Mouse (Mus musculus) right cerebral cortex, adult 18-20 months (tissue): Measurements from ENCODE around the gene Tnfsfm13.
"Not testable (repeated sequence)": the region's sequence is repeated elsewhere in the genome, so short reads cannot be mapped to it uniquely, and the experiment has no call there.

Experiments used
- DNase-seq: peaks from one replicate; pipeline ENCODE4 v3.0.0; 2022; ENCODE audit warnings: mixed read lengths

The Tnfsfm13 gene

DNA sequence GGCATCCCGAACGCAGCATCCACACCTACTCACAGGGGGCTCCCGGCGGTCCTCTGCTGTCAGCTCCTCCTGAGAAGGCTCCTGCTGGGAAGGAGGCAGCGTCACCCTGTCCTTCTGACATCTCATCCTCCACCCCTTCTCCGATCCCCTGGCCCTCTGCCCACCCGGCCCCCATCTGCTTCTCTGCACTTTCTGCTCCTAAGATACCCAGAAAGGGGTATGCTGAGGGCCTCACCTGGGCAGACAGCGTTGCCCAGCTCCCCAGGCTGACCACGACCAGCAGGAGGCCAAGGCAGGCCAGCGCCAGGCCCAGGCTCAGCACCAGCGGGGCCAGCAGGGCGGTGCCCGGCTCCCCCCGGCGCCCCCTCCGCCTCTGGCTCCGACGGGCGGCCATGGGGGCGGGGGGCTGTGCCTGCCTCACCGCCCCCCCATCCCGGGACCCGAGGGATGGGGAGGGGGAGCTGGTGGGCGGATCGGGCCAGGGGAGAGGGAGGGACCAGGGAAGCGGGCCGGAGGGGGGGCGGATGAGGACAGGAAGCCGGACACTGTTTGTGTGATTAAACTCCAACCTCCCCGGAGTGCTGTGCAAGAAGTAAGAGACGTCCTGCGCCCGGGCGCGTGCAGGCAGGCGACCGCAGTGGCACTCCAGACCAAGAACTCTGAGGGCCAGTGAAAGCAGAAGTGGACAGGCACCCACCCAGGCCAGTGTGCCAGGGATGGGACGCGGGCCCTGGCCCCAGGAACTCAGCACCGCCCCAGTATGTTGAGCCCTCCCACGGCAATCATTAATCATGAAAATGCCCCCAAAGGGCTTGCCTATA lies at the start of gene Tnfsfm13, which contains the start of gene Tnfsf12:
Gene Tnfsfm13 (minus strand): TSS at position 738 of the 821 bp plus-strand sequence.
Gene Tnfsf12 (minus strand): TSS at position 489 of the 821 bp plus-strand sequence.
- peak; percentile 55 for DNase-seq

DNA sequence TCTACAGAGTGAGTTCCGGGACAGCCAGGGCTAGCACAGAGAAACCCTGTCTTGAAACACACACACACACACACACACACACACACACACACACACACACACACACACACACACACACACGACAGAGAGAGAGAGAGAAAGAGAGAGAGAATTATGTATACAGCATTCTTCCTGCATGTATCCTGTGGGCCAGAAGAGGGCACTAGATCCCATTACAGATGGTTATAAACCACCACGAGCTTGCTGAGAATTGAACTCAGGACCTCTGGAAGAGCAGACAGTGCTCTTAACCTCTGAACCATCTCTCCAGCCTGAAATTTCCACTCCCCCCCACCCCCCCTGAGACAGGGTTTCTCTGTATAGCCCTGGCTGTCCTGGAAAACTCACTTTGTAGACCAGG lies 35.5 kb upstream of the Tnfsfm13 start:
- DNase-seq: not testable (repeated sequence)

DNA sequence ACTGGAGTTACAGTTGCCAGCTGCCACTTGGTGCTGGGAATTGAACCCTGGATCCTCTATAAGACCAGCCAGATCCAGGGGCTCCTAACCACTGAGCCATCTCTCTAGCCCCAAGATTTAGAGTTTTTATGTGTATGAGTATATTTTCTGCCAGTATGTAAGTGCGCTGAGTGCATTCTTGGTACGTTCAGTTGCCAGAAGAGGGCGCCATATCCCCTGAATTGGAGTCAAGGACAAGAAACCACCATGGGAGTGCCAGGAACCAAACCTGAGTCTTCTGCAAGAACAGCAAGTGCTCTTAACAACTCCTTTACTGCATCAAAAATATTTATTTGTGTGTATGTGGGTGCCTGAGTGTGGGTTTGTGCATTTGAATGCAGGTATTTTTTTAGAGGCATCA lies 33.2 kb upstream of the Tnfsfm13 start:
- DNase-seq: peak; percentile 17

DNA sequence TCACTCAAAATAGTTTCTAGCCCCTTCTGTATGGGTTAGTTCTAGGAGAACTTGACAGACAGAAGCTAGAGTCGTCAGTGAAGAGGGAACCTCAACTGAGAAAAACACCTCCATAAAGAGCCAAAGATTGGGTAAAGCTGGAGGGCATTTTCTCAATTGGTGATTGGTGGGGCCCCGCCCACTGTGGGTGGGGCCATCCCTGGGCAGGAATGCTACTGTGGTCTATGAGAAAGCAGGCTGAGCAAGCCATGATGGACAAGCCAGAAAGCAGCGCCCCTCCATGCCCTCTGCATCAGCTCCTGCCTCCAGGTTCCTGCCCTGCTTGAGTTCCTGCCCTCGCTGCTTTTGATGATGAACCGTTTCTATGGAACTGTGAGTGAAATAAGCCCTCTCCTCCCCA lies 30.1 kb upstream of the Tnfsfm13 start:
- DNase-seq: no peak

DNA sequence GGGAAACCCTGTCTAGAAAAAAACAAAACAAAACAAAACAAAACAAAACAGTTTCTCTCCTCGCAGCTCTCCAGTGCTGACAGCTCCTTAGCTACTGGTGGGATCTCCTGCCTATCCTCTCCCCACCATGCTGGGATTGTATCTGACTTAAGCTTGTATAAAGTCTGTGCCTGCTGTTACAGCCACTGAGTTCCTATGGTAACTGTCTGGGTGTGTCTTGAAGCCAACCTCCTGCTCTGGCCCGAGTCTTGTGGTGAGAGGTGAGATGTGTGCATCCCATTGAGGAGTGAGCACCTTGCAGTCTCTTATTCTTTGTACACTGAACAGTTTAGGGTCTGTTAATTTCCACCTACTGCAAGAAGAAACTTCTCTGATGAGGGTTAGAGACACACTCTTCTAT lies 27.2 kb upstream of the Tnfsfm13 start:
- no peak for DNase-seq

DNA sequence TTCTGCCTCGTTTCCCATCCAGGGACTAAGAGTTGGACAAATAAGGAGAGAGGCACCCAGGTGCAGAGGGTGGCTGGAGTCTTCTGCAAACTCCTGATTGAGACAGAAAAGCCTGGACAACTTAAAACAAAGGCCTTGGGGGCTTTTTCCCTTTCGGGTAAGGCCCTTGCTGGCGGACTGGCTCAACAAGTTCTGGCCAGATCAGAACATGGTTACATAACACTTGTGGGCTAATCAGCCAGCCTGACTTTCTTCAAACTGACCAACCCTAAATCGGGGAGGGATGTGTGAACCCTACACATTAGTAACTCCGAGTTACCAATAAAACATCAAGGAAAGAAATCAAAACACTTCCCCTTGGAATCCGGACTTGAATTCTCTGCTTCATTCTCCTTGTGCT lies 25.0 kb upstream of the Tnfsfm13 start:
- no peak for DNase-seq

DNA sequence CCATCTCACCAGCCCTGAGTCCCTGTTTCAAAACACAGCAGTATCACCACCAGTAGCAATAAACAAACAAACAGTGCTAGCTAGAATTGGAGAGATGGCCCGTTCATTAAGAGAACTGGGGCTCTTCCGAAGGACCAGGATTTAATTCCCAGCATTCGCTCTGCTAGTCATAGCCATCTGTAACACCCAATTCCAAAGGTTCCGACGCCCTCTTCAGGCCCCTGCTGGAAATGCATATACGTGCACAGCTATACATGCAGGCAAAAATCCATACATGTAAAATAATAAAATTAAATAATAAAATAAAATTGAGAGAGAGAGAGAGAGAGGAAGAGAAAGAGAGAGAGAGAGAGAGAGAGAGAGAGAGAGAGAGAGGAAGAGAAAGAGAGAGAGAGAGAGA lies 23.5 kb upstream of the Tnfsfm13 start:
- DNase-seq: no peak

DNA sequence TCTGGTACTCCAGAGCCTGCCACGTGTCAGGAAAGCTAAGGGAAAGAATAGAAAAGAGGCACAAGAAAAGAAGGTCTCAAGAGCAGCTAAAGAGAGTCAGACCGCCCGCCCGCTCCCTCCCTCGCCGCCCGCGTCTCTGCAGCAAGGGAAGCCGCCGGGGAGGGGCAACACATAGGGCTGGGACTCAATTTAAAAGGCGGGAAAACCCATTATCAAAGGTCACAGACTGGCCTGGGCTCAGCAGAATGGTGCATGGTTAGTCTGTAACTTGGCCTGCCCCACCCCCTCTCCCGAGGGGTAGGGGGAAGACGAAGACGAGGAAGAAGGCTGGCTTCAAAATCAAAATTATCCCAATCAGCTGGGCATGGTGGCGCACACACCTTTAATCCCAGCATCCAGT lies 22.8 kb upstream of the Tnfsfm13 start:
- no peak for DNase-seq

DNA sequence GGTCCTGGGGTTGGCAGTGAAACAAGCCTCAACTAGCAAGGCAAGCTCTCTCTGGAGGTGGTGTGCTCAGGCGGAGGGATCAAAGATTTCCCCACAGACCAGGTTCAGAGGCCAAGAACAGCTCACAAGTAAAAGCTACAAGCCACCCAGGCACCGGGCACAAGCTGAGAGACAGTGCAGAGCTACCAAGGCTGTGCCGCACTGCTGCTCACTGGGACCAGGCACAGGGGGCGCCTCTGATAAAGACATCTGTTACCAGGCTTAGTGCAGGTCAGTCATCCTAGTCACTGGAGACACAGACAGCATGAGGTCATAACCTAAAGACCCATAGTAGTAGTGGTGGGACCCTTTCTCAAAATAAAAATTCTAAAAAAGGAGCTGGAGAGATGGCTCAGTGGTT lies 21.1 kb upstream of the Tnfsfm13 start:
- no peak for DNase-seq

DNA sequence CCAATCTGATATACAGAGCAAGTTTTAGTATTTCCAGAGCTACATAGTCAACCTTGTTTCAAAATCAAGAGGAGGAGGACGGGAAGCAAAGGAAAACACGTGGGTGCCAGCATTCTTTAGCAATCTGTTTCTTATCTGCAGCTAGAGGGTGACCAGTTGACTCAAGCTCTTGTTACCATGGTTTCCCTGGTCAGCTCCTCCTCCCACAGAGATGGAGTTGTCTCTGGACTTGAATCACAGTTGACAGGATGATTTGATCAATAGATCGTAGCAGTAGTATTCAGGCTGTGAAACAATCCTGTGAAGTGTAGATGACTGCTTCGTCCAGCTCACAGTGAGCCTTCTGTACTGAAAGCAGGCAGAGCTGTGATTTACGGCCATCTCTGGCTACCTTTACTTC lies 20.0 kb upstream of the Tnfsfm13 start:
- no peak for DNase-seq

DNA sequence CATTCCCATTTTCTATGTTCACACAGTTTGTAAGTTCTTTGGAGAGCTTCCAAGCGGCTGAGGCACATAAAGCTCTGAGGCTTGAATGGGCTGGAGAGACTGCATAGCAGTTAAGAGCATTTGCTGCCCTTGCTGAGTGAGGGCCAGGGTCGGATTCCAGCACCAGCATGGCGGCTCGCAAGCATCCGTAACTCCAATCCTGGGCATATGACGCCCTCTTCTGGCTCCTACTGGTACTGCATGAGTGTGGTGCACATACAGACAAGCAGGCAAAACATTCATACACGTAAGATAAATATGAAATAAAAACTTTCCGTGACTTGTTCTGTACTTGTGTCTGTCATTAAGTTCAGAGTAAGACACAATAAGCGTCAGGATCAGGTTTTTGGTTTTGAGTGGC lies 19.6 kb upstream of the Tnfsfm13 start:
- DNase-seq: no peak

DNA sequence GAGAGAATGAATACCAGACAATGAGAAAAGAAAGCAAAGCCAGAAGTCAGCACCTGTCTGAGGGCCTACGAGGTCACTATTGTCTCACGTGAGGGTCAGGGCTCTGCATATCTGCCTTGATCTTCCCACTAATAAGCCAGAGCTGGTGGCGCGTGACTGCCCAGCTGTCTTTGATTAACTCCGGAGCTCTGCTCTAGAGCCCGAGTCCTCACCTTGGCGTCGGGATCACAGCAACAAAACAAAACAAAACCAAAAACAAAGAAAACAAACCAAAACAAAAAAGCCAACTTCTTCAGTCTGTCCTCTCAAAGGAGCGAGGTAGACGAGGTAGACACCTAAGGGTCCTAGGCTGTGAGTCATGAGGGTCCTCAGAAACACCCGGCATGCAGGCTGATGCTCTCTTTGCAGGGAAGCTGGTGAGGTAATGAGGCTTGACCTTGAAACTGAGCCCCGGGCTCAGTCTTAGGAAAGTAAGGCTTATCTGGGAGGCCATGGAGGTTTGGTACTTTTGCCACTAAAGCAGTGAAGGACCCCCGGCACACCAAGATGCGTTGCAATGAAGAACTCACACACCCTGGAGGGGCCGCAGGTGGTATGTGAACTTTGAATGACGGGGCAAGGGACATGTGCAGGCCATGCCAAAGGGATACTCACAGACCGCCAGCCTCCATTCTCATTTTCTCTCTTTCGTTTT lies 18.9 kb upstream of the Tnfsfm13 start:
- no peak for DNase-seq

DNA sequence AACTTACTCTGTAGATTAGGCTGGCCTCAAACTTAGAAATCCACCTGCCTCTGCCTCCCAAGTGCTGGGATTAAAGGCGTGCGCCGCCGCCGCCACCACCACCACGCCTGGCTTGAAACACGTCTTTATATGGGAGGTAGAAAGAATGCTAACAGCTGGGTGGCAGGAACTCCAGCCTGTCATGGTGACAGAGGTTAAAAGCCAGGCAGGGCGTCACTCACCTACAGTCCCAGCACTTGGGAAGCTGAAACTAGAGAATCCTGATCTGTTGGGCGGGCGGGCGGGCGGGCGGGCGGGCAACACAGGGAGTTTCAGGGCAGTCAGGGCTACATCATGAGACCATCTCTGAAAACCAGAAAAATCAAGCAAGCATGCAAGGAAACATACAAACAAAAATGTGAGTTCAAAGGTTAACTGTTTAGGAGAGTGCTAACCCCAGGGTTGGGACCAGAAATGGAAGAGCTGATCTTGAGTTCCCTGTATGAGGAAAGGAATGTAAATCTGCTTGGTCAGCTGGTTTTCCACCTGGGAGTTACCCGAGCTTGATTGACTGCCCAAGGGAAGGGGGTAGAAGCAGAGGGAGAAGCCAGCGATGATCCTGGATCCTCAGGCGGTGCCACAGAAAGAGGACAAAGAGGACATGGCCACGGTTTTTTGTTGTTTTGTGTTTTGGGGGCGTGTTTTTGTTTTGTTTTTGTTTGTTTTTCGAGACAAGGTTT lies 17.2 kb upstream of the Tnfsfm13 start:
- DNase-seq: no peak

DNA sequence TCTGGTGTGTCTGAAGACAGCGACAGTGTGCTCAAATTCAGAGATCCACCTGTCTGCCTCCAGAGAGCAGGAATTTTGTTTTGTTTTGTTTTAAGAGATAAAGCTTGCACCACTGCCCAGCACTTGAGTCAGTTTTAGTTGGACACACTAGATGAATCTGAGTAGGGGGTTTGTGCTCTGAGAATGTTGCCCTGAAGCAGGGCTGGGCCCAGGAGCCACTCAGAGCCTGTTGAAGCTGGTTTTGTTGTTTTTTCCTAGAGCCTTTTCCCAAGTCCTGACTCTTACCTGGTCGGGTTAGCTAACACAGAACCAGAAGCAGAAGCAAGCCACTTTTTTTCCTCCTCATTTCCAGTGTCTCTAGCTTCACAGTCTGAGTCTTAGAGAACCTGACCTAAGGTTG lies 15.2 kb upstream of the Tnfsfm13 start:
- DNase-seq: no peak

DNA sequence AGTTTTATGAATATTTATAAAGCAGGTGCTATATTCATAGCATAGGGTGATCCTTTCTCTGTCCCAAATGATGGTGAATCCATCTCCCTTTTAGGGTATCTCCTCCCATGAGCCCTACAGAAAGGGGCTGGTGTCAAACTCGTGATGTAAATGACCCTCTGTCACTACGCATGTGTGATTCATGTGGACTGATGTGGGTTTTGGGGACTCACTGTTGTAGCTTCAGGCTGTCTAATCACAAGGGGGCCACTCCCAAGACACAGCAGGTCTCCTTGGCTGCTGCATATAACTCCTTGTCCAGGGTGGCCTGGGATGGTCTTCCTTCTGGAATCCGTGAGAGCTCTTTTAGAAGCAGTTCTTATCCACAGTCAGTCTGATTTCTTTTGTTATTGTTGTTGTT lies 14.6 kb upstream of the Tnfsfm13 start:
- DNase-seq: no peak

DNA sequence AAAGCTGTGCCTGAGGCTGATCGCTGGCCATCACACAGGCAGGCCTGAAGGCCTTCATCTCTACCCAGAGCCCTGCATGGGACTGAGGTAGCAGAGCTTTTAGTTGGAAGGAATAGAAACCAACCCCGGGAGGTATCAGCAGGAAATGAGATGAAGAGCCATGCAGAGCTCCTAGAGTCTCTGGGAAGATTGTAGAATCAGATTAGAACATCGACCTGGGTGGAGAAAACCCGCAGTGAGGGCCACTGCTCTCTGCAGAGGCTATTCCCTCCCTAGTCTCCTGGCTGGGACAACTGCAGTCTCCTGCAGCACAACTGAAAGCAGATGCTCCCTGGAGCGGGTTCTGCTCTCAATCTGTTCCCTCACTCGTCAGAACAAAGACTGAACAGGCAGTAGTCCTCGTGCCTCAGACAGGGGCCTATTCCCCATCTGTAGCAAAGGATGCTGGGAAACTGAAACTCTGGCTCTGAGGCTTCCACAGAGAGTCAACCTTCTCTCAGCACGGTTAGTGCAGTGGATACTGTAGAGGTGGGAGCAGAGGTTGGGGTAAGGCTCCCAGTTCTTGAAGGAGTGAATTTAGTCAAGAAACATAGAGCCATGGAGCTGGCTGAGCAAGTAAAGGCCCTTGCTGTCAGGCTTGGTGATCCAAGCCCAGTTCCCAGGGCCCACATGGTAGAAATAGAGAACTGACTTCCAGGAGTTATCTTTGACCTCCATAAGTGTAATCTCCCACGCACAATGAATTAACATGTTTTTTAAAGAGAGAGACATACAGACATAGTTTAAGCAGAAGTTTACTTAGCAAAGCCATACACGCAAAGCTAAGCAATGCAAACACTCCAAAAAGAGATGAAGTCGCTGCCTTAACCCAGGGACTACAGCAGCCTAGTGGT lies 13.9 kb upstream of the Tnfsfm13 start:
- no peak for DNase-seq

DNA sequence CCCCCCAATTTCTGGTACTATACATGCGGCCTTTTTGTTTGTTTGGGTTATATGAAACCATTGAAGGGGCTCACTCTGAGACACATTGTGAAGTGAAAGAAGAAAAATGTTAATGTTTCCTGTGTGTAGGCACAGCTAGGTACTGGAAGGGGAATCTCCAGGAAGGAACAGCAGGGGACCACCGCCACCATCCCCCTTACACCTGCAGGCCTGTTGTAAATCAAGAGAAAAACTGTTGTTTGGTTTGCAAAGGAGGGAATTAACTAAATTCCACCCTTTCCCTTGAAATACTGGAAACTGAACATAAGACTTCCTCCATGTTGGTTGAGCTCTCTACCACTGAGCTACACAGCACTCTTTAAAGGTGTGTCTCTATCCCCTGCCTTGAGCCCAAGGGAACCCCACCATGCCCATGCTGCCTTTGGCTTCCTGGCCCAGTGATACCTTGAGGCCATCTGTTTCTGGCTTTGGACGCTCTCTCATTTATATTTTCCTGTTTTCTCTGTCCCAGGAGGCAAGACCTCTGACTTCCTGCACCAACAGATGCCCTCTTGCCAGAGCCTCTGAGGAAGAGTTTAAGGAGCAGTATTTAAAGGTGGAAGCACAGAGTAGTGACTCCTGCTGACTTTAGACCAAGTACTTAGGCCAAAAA lies 12.8 kb upstream of the Tnfsfm13 start:
- no peak for DNase-seq

DNA sequence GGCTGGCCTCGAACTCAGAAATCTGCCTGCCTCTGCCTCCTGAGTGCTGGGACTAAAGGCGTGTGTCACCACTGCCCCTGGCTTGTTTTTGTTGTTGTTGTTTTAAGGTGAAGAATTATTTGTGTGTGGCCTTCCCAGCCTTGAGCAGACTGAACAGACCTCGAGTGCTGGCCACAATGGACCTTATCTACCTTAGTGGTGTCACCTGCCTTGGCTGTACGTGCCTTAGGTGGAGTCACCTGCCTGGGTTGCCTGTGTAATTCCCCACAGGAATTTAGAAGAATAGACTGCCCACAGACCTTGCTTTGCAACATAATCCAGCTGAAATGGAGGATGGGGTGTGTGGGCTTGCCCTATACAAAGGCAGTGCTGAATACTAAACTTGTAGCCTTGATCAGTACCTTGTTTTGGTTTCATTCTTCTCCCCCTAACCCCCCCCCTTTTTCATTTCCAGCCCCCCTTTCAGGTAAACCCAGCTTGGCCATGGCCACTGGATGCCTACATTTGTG lies 12.0 kb upstream of the Tnfsfm13 start:
- no peak for DNase-seq

DNA sequence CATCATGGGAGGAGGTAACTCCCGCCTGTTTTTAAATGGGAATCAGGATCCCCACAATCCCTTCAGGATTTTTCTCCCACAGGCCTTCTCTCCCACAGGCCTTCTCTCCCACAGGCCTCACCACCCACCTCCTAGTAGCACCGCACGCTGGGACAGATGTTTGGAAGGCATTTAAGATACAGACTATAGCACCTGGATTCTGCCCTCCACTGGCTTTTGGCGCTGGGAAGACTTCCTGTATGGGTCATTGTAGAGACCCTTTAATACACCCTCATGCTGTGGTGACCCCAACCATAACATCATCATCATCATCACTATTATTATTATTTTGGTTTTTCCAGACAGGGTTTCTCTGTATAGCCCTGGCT lies 11.6 kb upstream of the Tnfsfm13 start:
- no peak for DNase-seq

DNA sequence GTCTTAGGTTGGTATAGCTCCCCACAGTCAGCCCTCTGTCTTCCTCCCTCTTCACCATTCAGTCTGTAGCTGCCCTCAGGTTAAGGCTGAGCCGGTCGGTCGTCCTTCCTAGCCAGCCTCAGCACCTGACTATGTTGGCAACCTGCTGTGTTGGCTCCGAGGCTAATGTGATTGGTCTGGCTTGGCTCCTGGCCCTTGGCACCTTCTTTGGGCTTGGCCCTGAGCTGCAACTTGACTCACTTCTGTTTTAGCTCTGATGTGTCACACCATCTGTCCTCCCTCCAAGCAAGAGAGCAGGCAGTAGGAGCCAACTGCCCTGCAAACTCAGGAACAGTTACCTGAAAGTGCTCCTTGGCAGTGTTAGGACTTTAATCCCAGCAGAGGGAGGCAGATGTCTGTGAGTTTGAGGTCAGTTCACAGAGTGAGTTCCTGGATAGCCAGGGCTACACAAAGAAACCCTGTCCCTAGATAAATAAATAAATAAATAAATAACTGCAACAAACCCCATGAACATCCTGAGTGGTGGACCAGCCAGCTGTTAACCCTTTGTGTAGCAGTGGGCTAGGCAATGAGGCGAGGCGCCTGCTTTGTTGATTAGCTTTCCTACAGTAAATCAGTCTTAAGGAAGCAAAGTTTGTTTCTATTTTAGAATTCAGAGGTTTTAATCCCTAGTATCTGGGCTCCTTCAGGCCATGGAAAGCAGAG lies 11.0 kb upstream of the Tnfsfm13 start:
- peak; percentile 44 for DNase-seq

DNA sequence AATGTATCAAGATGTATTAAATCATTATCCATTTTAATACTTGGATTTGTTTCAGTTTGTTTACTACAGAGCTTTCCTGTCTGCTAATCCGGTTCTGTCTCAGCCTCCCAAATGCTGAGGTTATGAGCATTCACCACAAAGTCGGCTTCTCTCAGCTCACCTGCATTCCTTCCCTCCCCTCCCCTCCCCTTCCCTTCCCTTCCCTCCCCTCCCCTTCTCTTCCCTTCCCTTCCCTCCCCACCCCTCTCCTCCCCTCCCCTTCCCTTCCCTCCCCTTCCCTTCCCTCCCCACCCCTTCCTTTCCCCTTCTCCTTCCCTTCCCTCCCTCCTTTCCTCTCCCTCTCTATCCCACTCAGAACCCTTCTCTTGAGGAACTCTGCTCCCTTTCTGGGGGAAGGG lies 8.7 kb upstream of the Tnfsfm13 start:
- DNase-seq: no peak
